Mouse (Mus musculus): ENCODE data around the gene Pnkd.

GRCm38 (mm10) chr1:74392446-74392994 is 107.8 kb downstream of the Pnkd start:
- no peak for TF ChIP-seq CTCF (conservative IDR thresholded peaks at IDR 0.05; ENCODE audit: low read length)
- TF ChIP-seq POU5F1 (IDR thresholded peaks at IDR 0.05; ENCODE audit: borderline replicate concordance, low read length): no peak

All from E14TG2a.4 (cell line).